Mouse (Mus musculus): ENCODE data around the gene Phldb2. TPM values are rescaled to one million over a fixed set of nuclear protein-coding genes. Genes with fewer than 3 reads are reported as not detected.

Phldb2 gene
- total and polyA plus RNA-seq, 3 experiments: not detected

DNA sequence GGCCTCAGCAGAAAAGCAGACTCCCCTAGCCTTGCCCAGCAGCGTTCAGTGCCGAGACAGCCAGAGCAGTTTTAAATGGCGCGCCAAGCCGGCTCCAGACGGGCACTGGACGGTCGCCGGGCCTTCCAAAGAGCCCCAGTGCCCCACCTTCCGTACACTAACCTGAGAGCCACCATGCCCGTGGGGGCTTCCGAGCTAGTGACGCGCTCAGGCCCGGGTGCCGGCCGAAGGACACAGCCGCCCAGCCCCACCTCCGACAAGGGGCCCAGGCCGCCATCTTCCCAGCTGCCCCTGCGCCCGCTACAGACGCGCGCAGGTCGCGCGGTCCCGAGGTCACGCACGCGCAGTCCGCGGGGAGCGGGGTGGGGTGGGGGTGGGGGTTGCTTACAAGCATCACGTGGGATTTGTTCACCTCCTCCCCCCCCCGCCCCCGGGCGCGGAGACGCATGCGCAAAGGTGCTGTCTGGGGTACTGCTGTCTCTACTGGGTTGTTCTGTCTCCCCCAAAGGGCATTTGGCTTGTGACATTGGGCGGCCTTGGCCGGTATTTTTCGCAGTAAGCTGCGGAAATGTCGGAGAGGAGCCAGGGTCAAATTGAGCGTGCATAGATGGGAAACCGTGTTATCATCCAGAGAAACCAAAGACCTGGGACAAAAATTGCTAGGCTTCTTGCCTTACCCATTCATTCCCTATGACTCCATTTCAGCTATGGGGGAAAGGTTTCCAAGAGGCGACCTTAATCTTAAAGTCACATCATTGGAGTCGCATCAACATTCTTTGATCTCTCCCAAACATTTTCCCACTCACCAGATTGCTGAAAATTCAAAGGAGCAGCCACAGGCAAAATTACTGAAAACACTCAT is 210.6 kb downstream of the Phldb2 start, which contains the start of gene Abhd10:
TSS of gene Abhd10 (minus strand) at position 341 of the 862 bp plus-strand sequence.
- peak; percentile 91 for TF ChIP-seq USF1 (IDR thresholded peaks at IDR 0.05; ENCODE audit: low read depth, low read length)
- peak; percentile 79 for TF ChIP-seq HCFC1 (IDR thresholded peaks at IDR 0.05; ENCODE audit: low read depth, low read length)
- 0 out of 2 replicates have a peak, but pooled peaks have one; percentile 16 for TF ChIP-seq MXI1 (IDR thresholded peaks at IDR 0.05; ENCODE audit: low read depth, low read length)
- no peak for TF ChIP-seq MAFK (IDR thresholded peaks at IDR 0.05; ENCODE audit: borderline replicate concordance, low read depth, low read length)
- TF ChIP-seq NRF1 (IDR thresholded peaks at IDR 0.05; ENCODE audit: insufficient read depth, low read depth, low read length, poor library complexity, severe bottlenecking): peak; percentile 82
- no peak for TF ChIP-seq SMC3 (IDR thresholded peaks at IDR 0.05; ENCODE audit: low read depth, low read length)
- no peak for TF ChIP-seq ZMIZ1 (IDR thresholded peaks at IDR 0.05; ENCODE audit: low read depth, low read length)
- peak; percentile 38; the same call in 1 of the 2 replicates for TF ChIP-seq TCF12 (IDR thresholded peaks at IDR 0.05; ENCODE audit: low read depth, low read length)
- TF ChIP-seq MAZ (IDR thresholded peaks at IDR 0.05; ENCODE audit: low read depth, low read length): peak; percentile 85
- TF ChIP-seq NELFE (IDR thresholded peaks at IDR 0.05; ENCODE audit: low read depth, low read length): peak; percentile 84
- peak; percentile 84 to 87 for TF ChIP-seq POLR2A (IDR thresholded peaks at IDR 0.05; ENCODE audit: control insufficient read depth in 1 of 2, insufficient read depth in 1 of 2, low read depth in 1 of 2, low read length in 2 of 2, poor library complexity in 1 of 2)
- peak; percentile 25; the same call in 1 of the 2 replicates for TF ChIP-seq SIN3A (IDR thresholded peaks at IDR 0.05; ENCODE audit: low read length)
- TF ChIP-seq TBP (IDR thresholded peaks at IDR 0.05; ENCODE audit: low read depth, low read length): peak; percentile 40; the same call in 1 of the 2 replicates
- TF ChIP-seq GATA1 (IDR thresholded peaks at IDR 0.05; ENCODE audit: low read depth, low read length): no peak
- peak; percentile 52; the same call in 1 of the 2 replicates for TF ChIP-seq POLR2AphosphoS2 (IDR thresholded peaks at IDR 0.05; ENCODE audit: low read length)
- H3K4me1 ChIP-seq (ENCODE audit: control insufficient read depth in 1 of 2, insufficient read depth in 2 of 2, low read length in 2 of 2): no peaks in the 10 kb centered on the region; a peak in 1 of 4 replicates

DNA sequence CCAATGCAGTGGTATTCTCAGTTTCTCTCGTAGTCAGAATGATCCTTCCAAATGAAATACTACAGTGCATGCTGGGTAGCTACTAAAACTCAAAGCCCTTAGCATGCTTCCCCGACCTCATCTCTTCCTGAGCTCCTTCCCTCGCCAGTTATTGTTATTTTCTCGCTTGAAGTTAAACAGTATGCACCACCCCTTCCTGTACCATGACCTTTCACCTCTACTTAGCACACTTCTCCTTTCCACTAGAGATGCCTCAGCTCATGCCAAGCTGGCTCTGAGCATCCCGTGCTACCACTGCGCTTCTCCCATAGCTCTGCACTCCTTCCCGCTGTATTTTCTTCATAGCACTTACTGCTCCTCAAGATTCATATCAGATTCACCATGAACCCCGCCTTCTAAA is 215.5 kb downstream of the Phldb2 start:
- Histone ChIP-seq H3K36me3 (ENCODE audit: control insufficient read depth in 1 of 2, insufficient read depth in 2 of 2, low read length in 2 of 2) (peaks cover 4 to 14% of the 10 kb centered on the region in 2 experiments; a peak in 3 of 4 replicates), H3K27me3 (ENCODE audit: control insufficient read depth in 1 of 2, insufficient read depth in 2 of 2, low read length in 2 of 2) (no peaks in the 10 kb centered on the region)
- TF ChIP-seq SMC3 (IDR thresholded peaks at IDR 0.05; ENCODE audit: low read depth, low read length) (no peak), RAD21 (IDR thresholded peaks at IDR 0.05; ENCODE audit: low read depth, low read length) (no peak), MAFK (IDR thresholded peaks at IDR 0.05; ENCODE audit: borderline replicate concordance, low read depth, low read length) (no peak)

More for the DNA sequence above, 210.6 kb downstream of the Phldb2 start, which contains the start of gene Abhd10:
- H3K79me2 ChIP-seq (ENCODE audit: control insufficient read depth, insufficient read depth, low read length, poor library complexity): peaks cover 10% of the 10 kb centered on the region
- peak within 1 kb of the TSS; percentile 66 for H3K27ac ChIP-seq (ENCODE audit: control insufficient read depth, low read depth, low read length)
- H3K4me3 ChIP-seq (ENCODE audit: control insufficient read depth in 1 of 2, insufficient read depth in 1 of 2, low read depth in 2 of 2, low read length in 2 of 2): peak within 1 kb of the TSS; percentile 99
- H3K9me3 ChIP-seq (replicated peaks; ENCODE audit: insufficient read depth, low read length): no peaks in the 10 kb centered on the region
- peak; percentile 91 for DNase-seq (ENCODE audit: low read depth, low spot score)
- H3K36me3 ChIP-seq (ENCODE audit: control insufficient read depth in 1 of 2, insufficient read depth in 2 of 2, low read length in 2 of 2): peaks cover 2 to 14% of the 10 kb centered on the region in 2 experiments; a peak in 3 of 4 replicates
- H3K27me3 ChIP-seq (ENCODE audit: control insufficient read depth in 1 of 2, insufficient read depth in 2 of 2, low read length in 2 of 2): no peaks in the 10 kb centered on the region
- H3K9ac ChIP-seq (ENCODE audit: control insufficient read depth, low read depth, low read length, poor library complexity, severe bottlenecking): peak within 1 kb of the TSS; percentile 99

More for the DNA sequence above, 215.5 kb downstream of the Phldb2 start:
- peaks cover 10% of the 10 kb centered on the region for H3K79me2 ChIP-seq (ENCODE audit: control insufficient read depth, insufficient read depth, low read length, poor library complexity)
- H3K9ac ChIP-seq (ENCODE audit: control insufficient read depth, low read depth, low read length, poor library complexity, severe bottlenecking): no peak overlapping the region
- DNase-seq (ENCODE audit: low read depth, low spot score): no peak
- H3K9me3 ChIP-seq (replicated peaks; ENCODE audit: insufficient read depth, low read length): no peaks in the 10 kb centered on the region
- no peaks in the 10 kb centered on the region; a peak in 1 of 4 replicates for H3K4me1 ChIP-seq (ENCODE audit: control insufficient read depth in 1 of 2, insufficient read depth in 2 of 2, low read length in 2 of 2)
- no peak overlapping the region for H3K27ac ChIP-seq (ENCODE audit: control insufficient read depth, low read depth, low read length)
- H3K4me3 ChIP-seq (ENCODE audit: control insufficient read depth in 1 of 2, insufficient read depth in 1 of 2, low read depth in 2 of 2, low read length in 2 of 2): no peak overlapping the region
